Mouse (Mus musculus): ENCODE data around the gene Creb3l1. TPM values are rescaled to one million over a fixed set of nuclear protein-coding genes. Genes with fewer than 3 reads are reported as not detected.

Creb3l1 gene
- polyA plus RNA-seq, 1 experiment = 10.9 TPM

GRCm38 (mm10) chr2:92058469-92058868 lies 34.2 kb upstream of the Creb3l1 start:
- Histone ChIP-seq H3K9ac (ENCODE audit: low read depth, poor library complexity, severe bottlenecking) (peak overlapping the region; percentile 19; the same call in 1 of the 2 replicates), H3K4me1 (ENCODE audit: control insufficient read depth, insufficient read depth, low read length) (no peaks in the 10 kb centered on the region), H3K36me3 (ENCODE audit: control insufficient read depth, insufficient read depth, low read length, poor library complexity, severe bottlenecking) (no peaks in the 10 kb centered on the region), H3K9me3 (replicated peaks; ENCODE audit: control insufficient read depth, insufficient read depth, low read length, poor library complexity, severe bottlenecking) (no peaks in the 10 kb centered on the region), H3K4me3 (ENCODE audit: low read depth, low read length) (peak overlapping the region; percentile 56), H3K27me3 (ENCODE audit: control insufficient read depth, insufficient read depth, low read length, poor library complexity, severe bottlenecking) (0 out of 2 replicates have a peak, but pooled peaks cover 5% of the 10 kb centered on the region), H3K27ac (ENCODE audit: insufficient read depth, low read length) (no peak overlapping the region)
- TF ChIP-seq POLR2A (IDR thresholded peaks at IDR 0.05; ENCODE audit: insufficient read depth, low read length) (no peak), CTCF (IDR thresholded peaks at IDR 0.05; ENCODE audit: low read depth, low read length) (peak; percentile 94), EP300 (IDR thresholded peaks at IDR 0.05; ENCODE audit: insufficient read depth, low read depth, low read length) (no peak)

DNA sequence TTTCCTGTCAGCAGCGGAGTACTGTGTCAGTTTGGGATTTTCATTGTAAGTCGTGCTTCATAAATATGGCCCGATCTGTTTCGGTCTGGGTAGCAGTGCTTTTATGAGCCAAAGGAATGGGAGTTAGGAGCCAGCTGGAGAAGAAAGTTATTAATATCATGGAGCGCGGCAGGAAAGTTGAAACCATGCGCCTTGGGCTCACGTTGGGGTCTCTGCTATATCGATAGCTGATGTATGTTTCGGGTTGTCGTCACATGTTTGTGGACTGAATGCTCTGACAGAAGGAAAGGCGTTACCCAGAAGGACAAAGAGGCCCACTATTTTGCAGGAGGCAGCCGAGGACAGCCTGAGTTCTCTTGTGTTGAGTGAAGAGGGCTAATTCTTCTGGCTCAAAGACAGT lies 32.5 kb upstream of the Creb3l1 start:
- TF ChIP-seq CTCF (IDR thresholded peaks at IDR 0.05; ENCODE audit: low read depth, low read length) = no peak
- TF ChIP-seq POLR2A (IDR thresholded peaks at IDR 0.05; ENCODE audit: insufficient read depth, low read length) = no peak
- TF ChIP-seq EP300 (IDR thresholded peaks at IDR 0.05; ENCODE audit: insufficient read depth, low read depth, low read length) = no peak
- Histone ChIP-seq H3K9ac (ENCODE audit: low read depth, poor library complexity, severe bottlenecking) (no peak overlapping the region), H3K4me3 (ENCODE audit: low read depth, low read length) (no peak overlapping the region), H3K27ac (ENCODE audit: insufficient read depth, low read length) (no peak overlapping the region), H3K27me3 (ENCODE audit: control insufficient read depth, insufficient read depth, low read length, poor library complexity, severe bottlenecking) (0 out of 2 replicates have a peak, but pooled peaks cover 5% of the 10 kb centered on the region), H3K4me1 (ENCODE audit: control insufficient read depth, insufficient read depth, low read length) (no peaks in the 10 kb centered on the region), H3K9me3 (replicated peaks; ENCODE audit: control insufficient read depth, insufficient read depth, low read length, poor library complexity, severe bottlenecking) (no peaks in the 10 kb centered on the region), H3K36me3 (ENCODE audit: control insufficient read depth, insufficient read depth, low read length, poor library complexity, severe bottlenecking) (no peaks in the 10 kb centered on the region)

DNA sequence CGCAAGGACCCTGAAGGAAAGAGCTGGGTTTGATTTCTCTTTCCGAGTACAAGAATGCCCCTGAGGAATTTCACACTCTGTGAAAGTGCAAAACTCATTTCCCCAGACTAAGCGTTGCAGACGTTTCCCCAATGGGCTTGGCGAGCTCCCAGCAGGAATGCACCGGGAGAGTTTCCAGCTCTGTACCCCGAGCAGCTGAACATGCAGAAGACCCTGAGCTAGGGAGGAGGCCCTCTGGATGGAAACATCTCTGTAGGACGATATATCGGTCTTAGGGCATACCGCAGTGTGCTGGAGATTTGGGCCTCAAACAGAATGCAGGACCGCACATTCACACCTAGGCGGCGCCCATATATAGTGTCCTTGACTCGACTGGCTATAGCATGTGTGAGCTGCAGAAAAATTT lies 31.5 kb upstream of the Creb3l1 start:
- Histone ChIP-seq H3K4me1 (ENCODE audit: control insufficient read depth, insufficient read depth, low read length) (no peaks in the 10 kb centered on the region), H3K27me3 (ENCODE audit: control insufficient read depth, insufficient read depth, low read length, poor library complexity, severe bottlenecking) (0 out of 2 replicates have a peak, but pooled peaks cover 3% of the 10 kb centered on the region)

DNA sequence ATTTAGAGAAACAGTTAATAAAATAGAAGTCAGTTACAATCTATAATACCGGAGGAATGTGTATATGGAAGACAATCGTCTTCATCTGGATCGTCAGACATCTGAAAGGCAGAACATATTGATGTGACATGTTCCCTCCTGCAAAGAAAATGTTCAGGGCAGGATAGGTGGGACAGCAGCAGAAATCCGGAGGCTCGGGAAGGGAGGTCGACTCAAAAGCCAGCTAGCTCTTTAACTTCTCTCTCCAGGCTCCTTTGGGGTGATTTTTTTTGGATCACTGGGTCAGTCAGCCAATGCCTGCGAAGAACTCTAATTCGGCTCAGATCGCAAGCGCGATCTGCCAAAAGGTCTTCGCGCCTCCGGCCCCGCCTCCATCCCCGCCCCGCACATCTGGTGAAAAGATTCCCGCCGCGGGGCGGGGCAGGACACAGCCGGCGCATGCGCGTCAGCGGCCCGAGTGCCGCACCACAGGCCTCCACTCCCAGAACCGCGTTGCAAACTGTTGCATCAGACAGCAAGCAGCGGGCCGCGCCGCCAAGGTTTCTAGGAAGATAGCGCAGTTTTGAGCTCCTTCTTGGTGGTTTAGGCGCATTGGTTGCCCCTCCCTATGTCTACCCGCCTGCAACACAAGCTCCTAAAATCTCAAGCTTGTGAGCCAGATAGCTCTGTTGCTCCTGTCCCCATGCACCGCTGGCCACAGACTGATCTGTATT lies 31.0 kb upstream of the Creb3l1 start:
- Histone ChIP-seq H3K27me3 (ENCODE audit: control insufficient read depth, insufficient read depth, low read length, poor library complexity, severe bottlenecking) (0 out of 2 replicates have a peak, but pooled peaks cover 3% of the 10 kb centered on the region), H3K27ac (ENCODE audit: insufficient read depth, low read length) (0 out of 2 replicates have a peak overlapping the region, but pooled peaks have one; percentile 29), H3K4me3 (ENCODE audit: low read depth, low read length) (peak overlapping the region; percentile 57), H3K9ac (ENCODE audit: low read depth, poor library complexity, severe bottlenecking) (peak overlapping the region; percentile 30), H3K36me3 (ENCODE audit: control insufficient read depth, insufficient read depth, low read length, poor library complexity, severe bottlenecking) (no peaks in the 10 kb centered on the region), H3K9me3 (replicated peaks; ENCODE audit: control insufficient read depth, insufficient read depth, low read length, poor library complexity, severe bottlenecking) (no peaks in the 10 kb centered on the region), H3K4me1 (ENCODE audit: control insufficient read depth, insufficient read depth, low read length) (no peaks in the 10 kb centered on the region)
- TF ChIP-seq EP300 (IDR thresholded peaks at IDR 0.05; ENCODE audit: insufficient read depth, low read depth, low read length) (no peak; the same call in 1 of the 2 replicates), POLR2A (IDR thresholded peaks at IDR 0.05; ENCODE audit: insufficient read depth, low read length) (peak; percentile 54)

More for the DNA sequence above, 31.5 kb upstream of the Creb3l1 start:
- Histone ChIP-seq H3K36me3 (ENCODE audit: control insufficient read depth, insufficient read depth, low read length, poor library complexity, severe bottlenecking) (no peaks in the 10 kb centered on the region), H3K27ac (ENCODE audit: insufficient read depth, low read length) (0 out of 2 replicates have a peak overlapping the region, but pooled peaks have one; percentile 29), H3K4me3 (ENCODE audit: low read depth, low read length) (peak overlapping the region; percentile 57), H3K9me3 (replicated peaks; ENCODE audit: control insufficient read depth, insufficient read depth, low read length, poor library complexity, severe bottlenecking) (no peaks in the 10 kb centered on the region), H3K9ac (ENCODE audit: low read depth, poor library complexity, severe bottlenecking) (peak overlapping the region; percentile 30)
- no peak for TF ChIP-seq EP300 (IDR thresholded peaks at IDR 0.05; ENCODE audit: insufficient read depth, low read depth, low read length)
- TF ChIP-seq CTCF (IDR thresholded peaks at IDR 0.05; ENCODE audit: low read depth, low read length) = peak; percentile 47
- no peak for TF ChIP-seq POLR2A (IDR thresholded peaks at IDR 0.05; ENCODE audit: insufficient read depth, low read length)

DNA sequence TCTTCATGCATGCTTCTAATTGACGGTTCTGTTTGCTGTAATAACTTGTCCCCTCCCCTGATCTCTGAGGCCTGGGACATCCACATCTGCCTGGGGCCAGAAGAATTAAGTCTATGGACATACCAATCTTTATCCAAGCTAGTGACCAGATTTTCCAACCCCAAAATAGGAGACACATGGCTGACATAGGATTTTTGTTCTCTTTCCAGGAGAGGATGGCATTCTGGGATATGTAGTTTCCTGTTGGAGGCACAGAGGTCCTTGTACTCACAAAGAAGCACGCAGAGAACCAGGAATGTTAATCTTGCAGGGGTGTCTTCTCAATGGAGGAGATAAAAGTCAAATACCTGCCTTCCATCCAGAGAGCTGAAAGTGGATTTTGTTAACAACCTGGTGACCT lies 28.5 kb upstream of the Creb3l1 start:
- 0 out of 2 replicates have a peak, but pooled peaks cover 3% of the 10 kb centered on the region for H3K27me3 ChIP-seq (ENCODE audit: control insufficient read depth, insufficient read depth, low read length, poor library complexity, severe bottlenecking)
- no peak overlapping the region for H3K9ac ChIP-seq (ENCODE audit: low read depth, poor library complexity, severe bottlenecking)
- no peak overlapping the region for H3K27ac ChIP-seq (ENCODE audit: insufficient read depth, low read length)
- H3K9me3 ChIP-seq (replicated peaks; ENCODE audit: control insufficient read depth, insufficient read depth, low read length, poor library complexity, severe bottlenecking) = no peaks in the 10 kb centered on the region
- no peaks in the 10 kb centered on the region for H3K4me1 ChIP-seq (ENCODE audit: control insufficient read depth, insufficient read depth, low read length)
- H3K36me3 ChIP-seq (ENCODE audit: control insufficient read depth, insufficient read depth, low read length, poor library complexity, severe bottlenecking) = no peaks in the 10 kb centered on the region
- no peak overlapping the region for H3K4me3 ChIP-seq (ENCODE audit: low read depth, low read length)
- TF ChIP-seq POLR2A (IDR thresholded peaks at IDR 0.05; ENCODE audit: insufficient read depth, low read length) = no peak
- no peak for TF ChIP-seq CTCF (IDR thresholded peaks at IDR 0.05; ENCODE audit: low read depth, low read length)

- Histone ChIP-seq H3K27ac (ENCODE audit: insufficient read depth, low read length) (no peak overlapping the region), H3K27me3 (ENCODE audit: control insufficient read depth, insufficient read depth, low read length, poor library complexity, severe bottlenecking) (0 out of 2 replicates have a peak, but pooled peaks cover 3% of the 10 kb centered on the region)
Observed at GRCm38 (mm10) chr2:92052188-92052587, 27.9 kb upstream of the Creb3l1 start.

More at GRCm38 (mm10) chr2:92052188-92052587, 27.9 kb upstream of the Creb3l1 start:
- H3K9ac ChIP-seq (ENCODE audit: low read depth, poor library complexity, severe bottlenecking) = no peak overlapping the region
- H3K4me3 ChIP-seq (ENCODE audit: low read depth, low read length) = no peak overlapping the region
- no peaks in the 10 kb centered on the region for H3K36me3 ChIP-seq (ENCODE audit: control insufficient read depth, insufficient read depth, low read length, poor library complexity, severe bottlenecking)
- TF ChIP-seq POLR2A (IDR thresholded peaks at IDR 0.05; ENCODE audit: insufficient read depth, low read length) = no peak
- no peak for TF ChIP-seq EP300 (IDR thresholded peaks at IDR 0.05; ENCODE audit: insufficient read depth, low read depth, low read length)
- TF ChIP-seq CTCF (IDR thresholded peaks at IDR 0.05; ENCODE audit: low read depth, low read length) = no peak
- no peaks in the 10 kb centered on the region for H3K9me3 ChIP-seq (replicated peaks; ENCODE audit: control insufficient read depth, insufficient read depth, low read length, poor library complexity, severe bottlenecking)
- no peaks in the 10 kb centered on the region for H3K4me1 ChIP-seq (ENCODE audit: control insufficient read depth, insufficient read depth, low read length)
